Mouse (Mus musculus): ENCODE data around the gene BC035947.
A peak's percentile ranks its signal among the peaks of the same experiment; 100 is the strongest.

Gene BC035947

GRCm38 (mm10) chr1:78501036-78501435, 10.9 kb downstream of the BC035947 start:
- no peak for DNase-seq

GRCm38 (mm10) chr1:78490143-78490542, 21.8 kb downstream of the BC035947 start:
- DNase-seq = no peak

GRCm38 (mm10) chr1:78488752-78489492, 23.0 kb downstream of the BC035947 start, which contains the start of gene Farsb:
Farsb (minus strand) TSS chr1:78488897.
- DNase-seq = peak; percentile 90

DNA sequence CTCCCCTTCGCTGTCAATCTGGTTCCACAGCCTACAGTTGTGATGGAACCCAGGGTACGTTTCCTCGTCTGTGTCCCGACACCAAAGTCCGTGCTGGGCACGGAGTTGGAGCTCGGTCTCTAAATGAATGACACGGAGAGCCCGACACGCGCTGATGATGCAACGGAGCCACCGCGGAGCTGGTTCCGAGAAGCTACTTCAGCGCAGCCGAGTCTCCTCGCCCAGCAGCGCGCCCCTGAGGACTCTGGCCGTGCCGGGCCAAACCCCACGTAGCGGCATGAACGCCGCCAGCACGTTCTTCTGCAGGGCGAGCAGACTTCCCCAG, 23.6 kb downstream of the BC035947 start:
- DNase-seq = no peak

GRCm38 (mm10) chr1:78484361-78484760, 27.6 kb downstream of the BC035947 start:
- DNase-seq = no peak

DNA sequence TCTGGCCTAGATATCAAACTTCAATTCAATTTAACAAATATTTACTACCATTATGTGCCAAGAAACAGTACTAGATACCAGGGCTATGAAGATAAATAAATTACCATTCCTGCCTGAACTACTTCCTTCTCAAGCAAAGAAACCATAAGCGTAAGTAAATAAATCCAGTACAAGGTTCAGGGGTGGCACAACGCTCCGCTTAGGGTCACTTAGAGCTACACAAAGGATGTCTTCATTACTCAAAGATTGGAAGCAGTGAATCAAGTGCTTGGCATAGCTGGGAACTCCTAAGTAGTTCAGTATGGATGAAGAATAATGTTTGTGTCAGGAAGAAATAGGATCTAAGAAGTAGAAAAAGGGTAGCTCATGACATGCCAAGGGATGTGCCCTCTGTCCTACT, 28.5 kb downstream of the BC035947 start:
- DNase-seq = no peak

GRCm38 (mm10) chr1:78472441-78472840, 39.5 kb downstream of the BC035947 start:
- DNase-seq = no peak

GRCm38 (mm10) chr1:78454659-78455058, 57.3 kb downstream of the BC035947 start:
- peak; percentile 30 for DNase-seq

GRCm38 (mm10) chr1:78453886-78454285, 58.1 kb downstream of the BC035947 start:
- no peak for DNase-seq

GRCm38 (mm10) chr1:78452544-78452943, 59.4 kb downstream of the BC035947 start:
- no peak for DNase-seq

- no peak for DNase-seq
These were observed 60.7 kb downstream of the BC035947 start for GRCm38 (mm10) chr1:78451070-78451854.

DNA sequence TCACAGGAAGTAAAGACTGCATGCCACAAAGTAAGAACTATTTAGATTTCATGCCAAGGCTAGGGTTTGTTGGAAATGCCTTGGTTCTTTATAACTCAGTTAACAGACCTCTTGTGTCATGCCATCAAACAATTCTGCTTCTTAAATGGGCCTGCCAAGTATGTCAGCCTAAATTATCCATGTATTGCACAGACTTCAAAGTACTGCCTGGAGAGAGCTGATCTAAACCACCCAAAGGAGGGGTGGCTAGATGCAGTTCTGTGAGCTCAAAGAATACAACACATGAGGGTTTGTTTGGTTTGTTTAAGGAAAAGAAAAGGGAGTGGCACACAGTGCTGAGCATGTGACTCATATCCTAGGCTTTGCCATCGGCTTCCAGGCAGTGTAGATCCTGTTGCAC, 63.9 kb downstream of the BC035947 start:
- DNase-seq = no peak

All from thymus, postnatal 4 days (tissue).